Mouse (Mus musculus): ENCODE results near the gene Pth. TPM values are rescaled to one million over a fixed set of nuclear protein-coding genes. Genes with fewer than 3 reads are reported as not detected.
A peak's percentile ranks its signal among the peaks of the same experiment; 100 is the strongest.

The Pth gene
- polyA plus RNA-seq, 1 experiment from 2014 or later: 0.24 TPM

DNA sequence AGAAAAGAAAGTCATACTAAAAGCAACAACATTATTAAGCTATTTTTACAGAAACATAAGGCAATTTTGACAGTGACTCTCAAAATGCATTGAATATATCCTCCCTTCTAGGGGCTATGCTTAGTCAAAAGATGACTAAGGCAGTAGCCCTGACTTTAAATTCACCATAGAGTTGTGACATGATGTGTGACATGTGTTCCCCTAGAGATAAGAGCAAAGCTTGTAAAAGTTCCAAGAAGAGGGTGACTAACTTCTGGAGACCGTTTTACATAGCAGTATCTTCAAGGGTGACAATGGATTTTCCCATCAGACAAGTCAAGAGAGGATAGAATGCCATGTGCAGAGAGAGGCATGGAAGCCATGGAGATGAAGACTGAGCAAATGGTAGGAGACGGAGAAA lies 3.2 kb upstream of the Pth start:
- H3K9ac ChIP-seq: no peak overlapping the region
- WGBS: 79% methylated on average over 2 of the region's 2 CpGs
- H3K27me3 ChIP-seq: no peaks in the 10 kb centered on the region
- H3K4me2 ChIP-seq (replicated peaks): no peak overlapping the region
- no peaks in the 10 kb centered on the region for H3K4me1 ChIP-seq
- H3K36me3 ChIP-seq: no peaks in the 10 kb centered on the region
- H3K4me3 ChIP-seq (replicated peaks): no peak overlapping the region
- no peak for ATAC-seq (ENCODE audit: insufficient number of reproducible peaks, low FRiP score, low TSS enrichment, low read depth)
- H3K9me3 ChIP-seq (replicated peaks): no peaks in the 10 kb centered on the region
- no peak overlapping the region for H3K27ac ChIP-seq (replicated peaks)

DNA sequence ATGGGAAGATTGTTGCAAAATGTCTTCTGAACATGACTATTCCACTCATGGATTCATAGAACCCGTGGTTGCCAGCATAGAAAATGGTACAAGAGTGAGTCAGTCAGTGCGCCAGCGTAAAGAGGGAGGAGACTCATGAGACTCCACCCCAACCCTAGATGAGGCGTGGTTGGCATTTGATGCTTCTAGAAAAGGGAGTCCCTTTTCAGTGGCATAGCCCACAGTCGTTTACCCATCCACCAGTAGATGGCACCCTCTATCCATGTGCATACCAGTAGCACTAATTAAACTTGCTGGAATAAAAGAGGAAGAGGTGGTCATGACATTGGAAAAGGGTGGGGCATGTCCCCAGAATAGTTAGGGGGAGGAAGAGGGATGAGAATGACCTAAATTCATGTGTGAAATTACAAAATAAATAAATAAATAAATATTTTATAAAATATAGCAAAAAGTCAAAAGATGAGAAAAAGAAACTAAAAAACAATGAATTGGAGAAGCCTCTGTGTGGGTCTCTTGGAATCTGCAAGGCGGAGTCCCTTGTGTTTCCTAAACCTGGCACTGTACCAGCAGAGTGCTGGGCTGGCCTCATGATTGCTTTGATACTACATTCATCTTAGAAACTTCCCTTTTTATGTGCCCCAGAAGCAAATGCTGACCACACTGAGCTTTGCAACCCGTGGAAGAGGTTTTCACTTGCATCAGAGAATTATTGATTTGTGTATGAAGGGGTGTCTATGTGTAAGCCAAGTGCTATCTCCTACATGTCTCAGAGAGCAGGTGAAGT lies 10.3 kb downstream of the Pth start:
- Histone ChIP-seq H3K9ac (no peak overlapping the region), H3K27ac (replicated peaks) (no peak overlapping the region), H3K4me3 (replicated peaks) (no peak overlapping the region), H3K9me3 (replicated peaks) (no peaks in the 10 kb centered on the region), H3K27me3 (no peaks in the 10 kb centered on the region), H3K4me2 (replicated peaks) (no peak overlapping the region), H3K36me3 (no peaks in the 10 kb centered on the region), H3K4me1 (no peaks in the 10 kb centered on the region; the same call in 1 of the 2 replicates)
- WGBS: 31% methylated on average over 7 of the region's 7 CpGs
- ATAC-seq (ENCODE audit: insufficient number of reproducible peaks, low FRiP score, low TSS enrichment, low read depth): peak; percentile 63; the same call in 1 of the 2 replicates

DNA sequence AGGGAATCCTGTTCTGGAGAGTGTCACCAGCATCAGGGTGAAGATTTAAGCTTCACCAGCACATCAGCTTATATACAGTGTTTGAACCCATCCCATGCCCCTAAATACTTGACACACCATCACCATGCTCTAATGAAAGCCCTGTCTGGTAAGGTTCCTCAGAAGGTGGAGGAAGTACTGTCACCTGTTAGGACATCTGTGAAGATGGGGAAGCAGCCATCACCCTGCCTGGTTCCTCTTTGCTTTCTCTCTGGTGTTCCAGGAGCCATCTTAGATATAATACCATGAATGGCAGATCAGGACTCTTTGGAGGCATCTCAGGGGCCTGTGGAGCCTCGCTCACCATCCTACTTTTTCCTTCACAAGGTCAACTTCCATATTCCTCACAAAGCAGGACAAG lies 15.7 kb downstream of the Pth start:
- Histone ChIP-seq H3K36me3 (no peaks in the 10 kb centered on the region), H3K27me3 (no peaks in the 10 kb centered on the region), H3K9ac (no peak overlapping the region), H3K9me3 (replicated peaks) (no peaks in the 10 kb centered on the region), H3K27ac (replicated peaks) (no peak overlapping the region), H3K4me2 (replicated peaks) (no peak overlapping the region), H3K4me3 (replicated peaks) (no peak overlapping the region), H3K4me1 (peaks cover 7% of the 10 kb centered on the region)
- 94% methylated on average over 1 of the region's 1 CpGs for WGBS
- ATAC-seq (ENCODE audit: insufficient number of reproducible peaks, low FRiP score, low TSS enrichment, low read depth): no peak

DNA sequence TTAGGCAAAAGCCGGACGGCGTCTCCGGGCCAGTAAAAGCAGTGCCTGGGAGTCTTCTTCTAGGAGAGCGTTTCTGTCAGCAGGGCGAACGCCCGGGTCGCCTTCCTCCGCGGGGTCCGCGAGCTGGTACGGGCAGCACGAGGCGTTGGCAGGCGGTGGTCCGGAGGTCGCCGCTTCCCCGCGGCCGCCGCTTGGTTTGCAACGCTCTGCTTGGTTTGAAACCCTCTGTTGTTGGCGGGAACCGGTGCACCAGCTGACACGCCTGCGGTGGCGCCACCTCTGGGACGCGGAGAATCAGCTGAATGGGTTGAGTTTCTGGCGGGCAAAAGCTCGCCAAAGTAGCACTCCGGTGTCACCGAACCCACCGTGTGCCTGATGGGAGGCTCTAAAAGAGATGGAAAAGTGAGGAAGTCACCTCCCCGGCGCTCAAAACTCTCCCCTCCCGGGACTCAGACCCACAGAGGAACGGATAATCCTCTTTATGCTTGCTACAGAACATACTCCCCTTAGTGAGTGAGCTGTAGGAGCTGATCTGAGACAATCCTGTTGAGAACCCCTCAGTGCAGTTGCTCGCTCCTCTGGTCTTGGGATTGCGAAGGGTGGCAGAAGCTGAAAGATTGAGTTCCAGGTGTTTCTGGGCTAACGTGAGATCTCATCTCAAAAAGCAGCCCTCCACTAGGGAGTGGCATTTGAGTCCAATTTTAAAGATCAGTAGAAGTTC lies 18.6 kb downstream of the Pth start:
- Histone ChIP-seq H3K36me3 (no peaks in the 10 kb centered on the region), H3K27ac (replicated peaks) (peak overlapping the region; percentile 90), H3K9me3 (replicated peaks) (no peaks in the 10 kb centered on the region), H3K4me3 (replicated peaks) (peak overlapping the region; percentile 94), H3K9ac (peak overlapping the region; percentile 39), H3K4me1 (peaks cover 7% of the 10 kb centered on the region), H3K4me2 (replicated peaks) (peak overlapping the region; percentile 86), H3K27me3 (no peaks in the 10 kb centered on the region)
- ATAC-seq (ENCODE audit: insufficient number of reproducible peaks, low FRiP score, low TSS enrichment, low read depth): peak; percentile 62
- under 1% methylated on average over 44 of the region's 44 CpGs for WGBS

DNA sequence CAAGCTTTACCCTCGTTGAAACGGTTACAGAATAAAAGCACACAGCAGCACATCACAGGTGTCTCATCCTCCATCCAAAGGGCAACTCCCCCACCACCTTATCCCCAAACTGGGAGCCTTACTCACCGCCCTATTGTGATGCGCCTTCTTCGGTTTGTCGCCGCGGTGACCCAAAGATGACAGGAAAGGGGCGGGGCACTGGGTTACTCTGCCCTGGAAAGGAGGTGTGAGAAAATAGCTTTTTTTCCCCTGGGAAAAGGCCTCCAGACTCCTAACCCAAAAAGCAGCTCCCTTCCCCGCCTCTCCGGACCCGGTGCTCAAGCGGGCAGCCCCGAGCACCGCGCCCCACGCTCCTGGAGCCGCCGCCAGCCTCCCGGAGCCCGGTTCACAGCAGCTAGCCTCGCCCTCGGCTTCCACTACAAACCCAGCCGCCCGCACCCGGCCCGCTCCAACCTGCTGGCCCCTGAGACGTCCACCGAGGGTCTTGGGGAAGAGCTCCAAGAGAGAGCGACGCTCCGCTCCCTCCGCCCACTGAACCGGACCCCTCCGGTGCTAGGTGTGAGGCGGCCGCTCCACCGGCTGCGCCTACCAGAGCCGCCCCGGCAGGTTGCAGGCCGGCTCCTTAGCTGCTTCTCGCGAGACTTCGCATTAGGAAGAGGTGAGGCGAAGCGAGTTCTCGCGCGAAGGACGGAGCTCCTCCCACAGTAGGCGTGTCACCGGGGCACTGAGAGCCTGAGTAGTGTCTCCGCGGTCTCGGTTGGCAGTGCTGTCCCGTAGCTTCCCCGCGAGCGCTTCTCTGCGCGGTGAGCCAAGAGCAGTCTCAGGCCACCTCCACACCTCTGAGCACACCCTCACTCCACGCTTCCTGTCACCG lies 19.4 kb downstream of the Pth start, which contains the start of gene Btbd10:
Btbd10 (minus strand) TSS at position 647 of the 874 bp plus-strand sequence.
- ATAC-seq (ENCODE audit: insufficient number of reproducible peaks, low FRiP score, low TSS enrichment, low read depth): peak; percentile 98

DNA sequence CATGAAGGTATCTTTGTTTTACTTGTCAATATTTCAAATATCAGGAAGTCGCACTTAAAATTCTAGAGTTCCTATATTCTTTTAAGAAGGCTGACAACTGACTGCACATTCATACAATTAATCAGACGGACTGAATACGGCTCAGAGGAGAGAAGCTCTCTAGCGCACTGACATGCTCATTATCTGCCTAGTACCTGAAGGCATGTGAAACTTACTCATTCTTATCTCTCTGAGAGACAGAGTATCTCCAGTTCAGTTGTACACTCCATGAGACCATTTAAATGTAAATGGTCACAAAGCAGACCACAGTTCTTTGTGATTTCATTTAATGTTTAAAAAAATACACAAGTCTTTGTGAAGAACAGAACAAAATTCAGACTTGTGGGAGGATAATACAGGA lies 20.9 kb downstream of the Pth start:
- ATAC-seq (ENCODE audit: insufficient number of reproducible peaks, low FRiP score, low TSS enrichment, low read depth): no peak
- H3K4me2 ChIP-seq (replicated peaks): no peak overlapping the region
- 75% methylated on average over 4 of the region's 4 CpGs for WGBS
- H3K4me3 ChIP-seq (replicated peaks): no peak overlapping the region
- no peaks in the 10 kb centered on the region for H3K9me3 ChIP-seq (replicated peaks)
- H3K27ac ChIP-seq (replicated peaks): no peak overlapping the region
- no peaks in the 10 kb centered on the region for H3K36me3 ChIP-seq
- H3K9ac ChIP-seq: no peak overlapping the region
- peaks cover 7% of the 10 kb centered on the region for H3K4me1 ChIP-seq
- no peaks in the 10 kb centered on the region for H3K27me3 ChIP-seq

More for the DNA sequence above, 19.4 kb downstream of the Pth start, which contains the start of gene Btbd10:
- H3K9ac ChIP-seq: peak within 1 kb of the TSS; percentile 81
- peak within 1 kb of the TSS; percentile 90 for H3K27ac ChIP-seq (replicated peaks)
- peak within 1 kb of the TSS; percentile 94 for H3K4me3 ChIP-seq (replicated peaks)
- under 1% methylated on average over 64 of the region's 64 CpGs for WGBS
- H3K9me3 ChIP-seq (replicated peaks): no peaks in the 10 kb centered on the region
- no peaks in the 10 kb centered on the region for H3K27me3 ChIP-seq
- H3K4me1 ChIP-seq: peaks cover 7% of the 10 kb centered on the region
- H3K36me3 ChIP-seq: no peaks in the 10 kb centered on the region
- peak within 1 kb of the TSS; percentile 86 for H3K4me2 ChIP-seq (replicated peaks)

DNA sequence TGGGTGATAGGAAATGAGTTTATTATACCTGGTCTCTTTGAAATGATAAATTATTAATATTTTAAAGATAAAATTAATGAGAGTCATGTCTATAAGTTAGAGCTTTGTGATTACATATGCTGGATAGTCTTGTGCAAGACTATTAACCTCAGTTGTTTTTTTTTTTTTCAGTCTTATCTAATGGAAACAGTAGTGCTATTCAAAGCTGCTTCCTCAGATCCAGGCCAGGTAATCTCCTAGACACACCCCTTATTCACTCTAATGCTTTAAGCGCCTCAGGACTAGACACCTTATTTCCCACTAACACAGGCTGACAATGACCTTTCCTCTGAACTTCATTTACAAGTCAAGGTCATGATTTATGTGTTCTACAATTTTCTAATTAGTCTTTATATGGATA lies 39.3 kb downstream of the Pth start:
- no peak overlapping the region for H3K4me3 ChIP-seq (replicated peaks)
- H3K9me3 ChIP-seq (replicated peaks): no peaks in the 10 kb centered on the region
- H3K27me3 ChIP-seq: no peaks in the 10 kb centered on the region
- 87% methylated on average over 1 of the region's 1 CpGs for WGBS
- H3K4me1 ChIP-seq: no peaks in the 10 kb centered on the region
- H3K36me3 ChIP-seq: no peaks in the 10 kb centered on the region
- ATAC-seq (ENCODE audit: insufficient number of reproducible peaks, low FRiP score, low TSS enrichment, low read depth): no peak
- no peak overlapping the region for H3K27ac ChIP-seq (replicated peaks)
- no peak overlapping the region for H3K9ac ChIP-seq
- no peak overlapping the region for H3K4me2 ChIP-seq (replicated peaks)

DNA sequence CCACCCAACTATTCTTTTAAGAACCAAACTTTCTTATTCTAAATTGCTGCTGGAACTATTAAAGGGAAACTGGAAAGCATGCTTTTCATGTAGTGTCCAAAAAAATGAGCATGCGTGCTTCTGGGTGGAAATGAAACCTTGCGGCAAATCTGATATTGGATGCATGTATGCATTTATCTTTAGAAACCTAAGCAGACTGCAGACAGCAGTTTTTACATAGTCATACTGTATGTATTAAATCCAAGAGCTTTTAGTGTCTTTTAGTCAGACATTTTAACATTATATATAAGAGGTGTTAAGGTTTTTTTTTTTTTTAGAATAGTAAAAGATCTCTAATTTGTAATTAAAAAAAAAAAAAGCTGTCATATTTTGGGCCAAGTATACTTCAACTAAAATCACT lies 40.7 kb downstream of the Pth start:
- Histone ChIP-seq H3K27me3 (no peaks in the 10 kb centered on the region), H3K36me3 (no peaks in the 10 kb centered on the region), H3K9me3 (replicated peaks) (no peaks in the 10 kb centered on the region), H3K4me1 (no peaks in the 10 kb centered on the region), H3K4me2 (replicated peaks) (no peak overlapping the region), H3K4me3 (replicated peaks) (no peak overlapping the region), H3K27ac (replicated peaks) (no peak overlapping the region), H3K9ac (no peak overlapping the region)
- ATAC-seq (ENCODE audit: insufficient number of reproducible peaks, low FRiP score, low TSS enrichment, low read depth): no peak
- 79% methylated on average over 2 of the region's 2 CpGs for WGBS

DNA sequence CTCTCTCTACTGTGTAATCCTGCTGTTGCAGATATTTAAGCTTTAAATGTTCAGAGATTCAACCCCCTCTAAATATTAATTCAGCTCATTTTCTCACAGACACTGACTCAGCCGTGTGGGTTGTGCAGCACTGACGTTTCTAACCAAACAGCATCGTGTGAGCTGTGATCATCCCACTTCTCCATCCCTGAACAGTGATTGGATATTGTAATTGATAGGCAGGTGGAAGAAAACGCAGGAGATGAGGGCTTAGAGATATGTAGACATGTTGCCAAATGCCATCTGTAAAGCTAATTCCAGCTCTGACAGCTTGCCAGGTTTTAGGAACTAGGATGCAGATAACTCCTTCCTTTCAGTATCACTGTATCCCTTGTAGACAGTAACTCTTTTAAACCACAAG lies 41.1 kb downstream of the Pth start:
- no peaks in the 10 kb centered on the region for H3K9me3 ChIP-seq (replicated peaks)
- H3K27me3 ChIP-seq: no peaks in the 10 kb centered on the region
- no peak overlapping the region for H3K4me2 ChIP-seq (replicated peaks)
- no peak for ATAC-seq (ENCODE audit: insufficient number of reproducible peaks, low FRiP score, low TSS enrichment, low read depth)
- no peaks in the 10 kb centered on the region for H3K36me3 ChIP-seq
- H3K4me1 ChIP-seq: no peaks in the 10 kb centered on the region
- WGBS: 29% methylated on average over 4 of the region's 4 CpGs
- H3K9ac ChIP-seq: no peak overlapping the region
- no peak overlapping the region for H3K4me3 ChIP-seq (replicated peaks)
- no peak overlapping the region for H3K27ac ChIP-seq (replicated peaks)
